Comparison of ENCODE assay signal across 12 mouse cellular contexts in the genomic region with DNA sequence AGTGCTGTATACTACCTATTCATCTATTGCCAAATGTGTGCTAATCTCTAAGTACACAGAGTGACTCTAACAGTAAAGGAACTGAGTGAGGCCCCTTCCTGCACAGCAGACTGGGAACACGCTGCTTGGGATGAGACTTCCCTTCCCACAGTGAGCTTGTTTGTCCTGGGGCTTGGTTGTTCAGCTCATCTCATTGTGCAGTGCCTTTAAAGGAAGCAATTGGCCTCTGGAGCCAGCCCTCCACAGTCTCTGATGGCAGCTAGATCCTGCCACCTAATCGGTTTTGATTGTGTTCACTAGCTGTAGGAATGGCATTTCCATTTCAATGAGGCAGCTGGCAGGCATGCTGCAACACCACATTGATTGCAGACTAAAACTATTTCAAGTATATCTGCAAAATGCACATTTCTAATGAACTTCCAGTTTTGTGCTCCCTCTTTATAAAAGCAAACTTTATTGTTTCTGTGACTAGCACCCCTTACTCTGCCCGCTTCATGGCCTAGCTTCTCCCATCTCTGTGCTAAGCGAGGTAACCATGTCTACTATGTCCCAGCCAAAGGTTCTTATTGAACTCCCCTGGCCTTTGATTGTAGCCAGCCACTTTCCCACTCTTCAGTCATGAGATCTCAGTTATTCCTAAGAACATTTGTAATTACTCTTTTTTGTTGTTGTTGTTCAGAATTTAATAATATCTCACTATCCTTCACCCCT.
A peak's percentile ranks its signal among the peaks of the same experiment; 100 is the strongest.
DNase-seq lines count a peak whose midpoint lies in the region; ATAC-seq and TF ChIP-seq lines count a peak whose summit lies in the region.
"Had no signal": no experiment of that assay in that cellular context is flagged by ENCODE, and none has a peak within 500 bp of the region (broad histone marks: within the 10 kb centered on the region; RNA-seq: fewer than 3 reads in every experiment).

No protein-coding gene starts in this region.

- peak; percentile 50; the same call in 1 of the 2 replicates for ATAC-seq in intestine, embryonic 14.5 days (replicated peaks; ENCODE audit: low FRiP score, low TSS enrichment, low read depth)
- ATAC-seq in intestine, postnatal 0 days = no peak
- ATAC-seq in hindbrain, embryonic 14.5 days (ENCODE audit: low FRiP score) = peak; percentile 74
- peak; percentile 94 for ATAC-seq in midbrain, embryonic 13.5 days
- ATAC-seq in liver, embryonic 11.5 days (replicated peaks; ENCODE audit: low FRiP score) = no peak
- ATAC-seq: activated CD4-positive, CD25-positive, alpha-beta regulatory T cell, adult 4 months; CD4-positive, CD25-positive, alpha-beta regulatory T cell, adult 4 months had no signal

- no peaks in the 10 kb centered on the region for H3K27me3 ChIP-seq in intestine, embryonic 14.5 days (replicated peaks; ENCODE audit: control insufficient read depth, insufficient read depth, low read length)
- H3K27me3 ChIP-seq in intestine, postnatal 0 days (replicated peaks; ENCODE audit: control insufficient read depth, insufficient read depth, low read length) = no peaks in the 10 kb centered on the region
- H3K27me3 ChIP-seq in hindbrain, embryonic 14.5 days (ENCODE audit: control insufficient read depth, insufficient read depth, low read length) = no peaks in the 10 kb centered on the region
- no peaks in the 10 kb centered on the region for H3K27me3 ChIP-seq in midbrain, embryonic 13.5 days
- no peaks in the 10 kb centered on the region for H3K27me3 ChIP-seq in liver, embryonic 11.5 days (replicated peaks; ENCODE audit: control insufficient read depth, insufficient read depth, low read length)

- H3K9me3 ChIP-seq in intestine, embryonic 14.5 days (ENCODE audit: control insufficient read depth, low read length) = no peaks in the 10 kb centered on the region
- no peaks in the 10 kb centered on the region for H3K9me3 ChIP-seq in intestine, postnatal 0 days (ENCODE audit: control insufficient read depth)
- H3K9me3 ChIP-seq in hindbrain, embryonic 14.5 days (ENCODE audit: control insufficient read depth, low read length) = no peaks in the 10 kb centered on the region
- peaks cover 5% of the 10 kb centered on the region; the same call in 1 of the 2 replicates for H3K9me3 ChIP-seq in midbrain, embryonic 13.5 days
- H3K9me3 ChIP-seq in liver, embryonic 11.5 days (ENCODE audit: control insufficient read depth, low read length) = no peaks in the 10 kb centered on the region

- H3K27ac ChIP-seq in intestine, embryonic 14.5 days (ENCODE audit: low read depth) = no peak overlapping the region
- H3K27ac ChIP-seq in intestine, postnatal 0 days (ENCODE audit: low read depth, low read length) = no peak overlapping the region
- peak overlapping the region; percentile 0; the same call in 1 of the 2 replicates for H3K27ac ChIP-seq in hindbrain, embryonic 14.5 days
- H3K27ac ChIP-seq in midbrain, embryonic 13.5 days = peak overlapping the region; percentile 76
- no peak overlapping the region for H3K27ac ChIP-seq in liver, embryonic 11.5 days (ENCODE audit: low read depth, low read length)

- H3K36me3 ChIP-seq in intestine, embryonic 14.5 days (ENCODE audit: control insufficient read depth, insufficient read depth, low read length) = no peaks in the 10 kb centered on the region
- H3K36me3 ChIP-seq in intestine, postnatal 0 days (ENCODE audit: control insufficient read depth, insufficient read depth) = no peaks in the 10 kb centered on the region
- H3K36me3 ChIP-seq in hindbrain, embryonic 14.5 days (replicated peaks; ENCODE audit: control insufficient read depth, insufficient read depth) = no peaks in the 10 kb centered on the region
- no peaks in the 10 kb centered on the region for H3K36me3 ChIP-seq in midbrain, embryonic 13.5 days
- no peaks in the 10 kb centered on the region for H3K36me3 ChIP-seq in liver, embryonic 11.5 days (ENCODE audit: control insufficient read depth, insufficient read depth, low read length)

- WGBS in intestine, embryonic 14.5 days = 54% methylated on average over 4 of the region's 4 CpGs
- 48% methylated on average over 4 of the region's 4 CpGs for WGBS in intestine, postnatal 0 days
- 33% methylated on average over 4 of the region's 4 CpGs for WGBS in hindbrain, embryonic 14.5 days
- WGBS in midbrain, embryonic 13.5 days = 16% methylated on average over 4 of the region's 4 CpGs
- 54% methylated on average over 4 of the region's 4 CpGs for WGBS in liver, embryonic 11.5 days

- no peaks in the 10 kb centered on the region for H3K4me1 ChIP-seq in intestine, embryonic 14.5 days (replicated peaks; ENCODE audit: control insufficient read depth, insufficient read depth, low read length)
- H3K4me1 ChIP-seq in intestine, postnatal 0 days (replicated peaks; ENCODE audit: control insufficient read depth, insufficient read depth, low read length) = 0 out of 2 replicates have a peak, but pooled peaks cover 4% of the 10 kb centered on the region
- no peaks in the 10 kb centered on the region for H3K4me1 ChIP-seq in hindbrain, embryonic 14.5 days (replicated peaks; ENCODE audit: control insufficient read depth, insufficient read depth, low read length)
- peaks cover 12% of the 10 kb centered on the region for H3K4me1 ChIP-seq in midbrain, embryonic 13.5 days (replicated peaks)
- H3K4me1 ChIP-seq in liver, embryonic 11.5 days (replicated peaks; ENCODE audit: control insufficient read depth, insufficient read depth, low read length) = no peaks in the 10 kb centered on the region

- no peak overlapping the region for H3K4me2 ChIP-seq in intestine, embryonic 14.5 days (ENCODE audit: low read length)
- no peak overlapping the region for H3K4me2 ChIP-seq in intestine, postnatal 0 days (replicated peaks; ENCODE audit: low read depth)
- no peak overlapping the region for H3K4me2 ChIP-seq in hindbrain, embryonic 14.5 days (replicated peaks)
- H3K4me2 ChIP-seq in midbrain, embryonic 13.5 days (replicated peaks) = no peak overlapping the region
- no peak overlapping the region for H3K4me2 ChIP-seq in liver, embryonic 11.5 days

- H3K9ac ChIP-seq in intestine, embryonic 14.5 days (ENCODE audit: low read length) = no peak overlapping the region
- no peak overlapping the region for H3K9ac ChIP-seq in intestine, postnatal 0 days (ENCODE audit: low read depth, low read length)
- H3K9ac ChIP-seq in hindbrain, embryonic 14.5 days = no peak overlapping the region
- H3K9ac ChIP-seq in midbrain, embryonic 13.5 days (replicated peaks) = 0 out of 2 replicates have a peak overlapping the region, but pooled peaks have one; percentile 37
- H3K9ac ChIP-seq in liver, embryonic 11.5 days (ENCODE audit: low read depth, low read length) = no peak overlapping the region

- TF ChIP-seq CTCF in intestine, postnatal 0 days (IDR thresholded peaks at IDR 0.05; ENCODE audit: low read depth) = no peak

- DNase-seq in intestine, embryonic 14.5 days (ENCODE audit: low spot score) = peak; percentile 54
- peak; percentile 36 for DNase-seq in brain, embryonic 18.5 days (ENCODE audit: low read depth, low spot score)
- DNase-seq in hindbrain, embryonic 14.5 days (ENCODE audit: low spot score) = no peak
- no peak for DNase-seq in cerebellum, adult 9-11 months
- DNase-seq in liver, embryonic 11.5 days (ENCODE audit: low spot score) = no peak
- DNase-seq in adrenal gland, adult 2 months = no peak
- DNase-seq: cerebellum, adult 9-10 months; right cerebral cortex, postnatal 25 days had no signal

- no peak overlapping the region for H3K4me3 ChIP-seq in intestine, embryonic 14.5 days (ENCODE audit: low read depth, low read length)
- no peak overlapping the region for H3K4me3 ChIP-seq in intestine, postnatal 0 days (ENCODE audit: low read depth, low read length)
- H3K4me3 ChIP-seq in hindbrain, embryonic 14.5 days (replicated peaks; ENCODE audit: low read length) = no peak overlapping the region
- H3K4me3 ChIP-seq in midbrain, embryonic 13.5 days (replicated peaks) = no peak overlapping the region
- H3K4me3 ChIP-seq in liver, embryonic 11.5 days (ENCODE audit: low read depth, low read length) = no peak overlapping the region

Comparison
In these comparisons a context has a peak if more than half of its experiments do, and no peak if none do; other contexts are left out.
1. ATAC-seq: peak in intestine, embryonic 14.5 days (single experiment), hindbrain, embryonic 14.5 days (single experiment) and midbrain, embryonic 13.5 days (single experiment); none in intestine, postnatal 0 days (single experiment) and liver, embryonic 11.5 days (single experiment).
2. DNase-seq: peak in intestine, embryonic 14.5 days (single experiment) and brain, embryonic 18.5 days (single experiment); none in hindbrain, embryonic 14.5 days (single experiment), cerebellum, adult 9-11 months (single experiment), liver, embryonic 11.5 days (single experiment) and adrenal gland, adult 2 months (single experiment).
3. H3K27ac ChIP-seq: peak in hindbrain, embryonic 14.5 days (single experiment) and midbrain, embryonic 13.5 days (single experiment); none in intestine, embryonic 14.5 days (single experiment), intestine, postnatal 0 days (single experiment) and liver, embryonic 11.5 days (single experiment).